Mouse (Mus musculus) kidney, embryonic 14.5 days (tissue): Measurements from ENCODE around the gene Id2. TPM values are rescaled to one million over a fixed set of nuclear protein-coding genes. Genes with fewer than 3 reads are reported as not detected.

Source experiments
- ATAC-seq: fragments of 200-750 bp; cut with Nextera tagmentation; 2 replicates; pipeline ENCODE4 v1.8.0; 2017; ENCODE audit warnings: moderate number of reproducible peaks, mild to moderate bottlenecking, moderate TSS enrichment, moderate library complexity; ENCODE audit not compliant: low FRiP score, low TSS enrichment
- H3K27ac ChIP-seq: fragments of 300-500 bp; sonication (generic); 2 replicates; pipeline ENCODE4 v1.5.1; 2014; ENCODE audit warnings: low read depth, mild to moderate bottlenecking, low read length, moderate library complexity, mixed read lengths
- H3K27me3 ChIP-seq: fragments of 300-500 bp; sonication (generic); 2 replicates; pipeline ENCODE4 v1.6.1; 2014; ENCODE audit warnings: mild to moderate bottlenecking, low read length; ENCODE audit not compliant: control insufficient read depth, insufficient read depth
- H3K36me3 ChIP-seq: fragments of 300-500 bp; sonication (generic); 2 replicates; pipeline ENCODE4 v1.6.1; 2014; ENCODE audit warnings: low read length, mixed read lengths; ENCODE audit not compliant: control insufficient read depth, insufficient read depth
- H3K4me1 ChIP-seq: fragments of 300-500 bp; sonication (generic); 2 replicates; pipeline ENCODE4 v1.6.1; 2014; ENCODE audit warnings: low read length, mixed read lengths; ENCODE audit not compliant: control insufficient read depth, insufficient read depth
- H3K4me2 ChIP-seq: fragments of 300-500 bp; sonication (generic); replicated peaks from 2 replicates; pipeline ENCODE4 v1.6.1; 2014; ENCODE audit warnings: low read depth, mild to moderate bottlenecking, low read length
- H3K4me3 ChIP-seq: fragments of 300-500 bp; sonication (generic); 2 replicates; pipeline ENCODE4 v1.5.1; 2014; ENCODE audit warnings: mild to moderate bottlenecking, low read length
- H3K9ac ChIP-seq: fragments of 300-500 bp; sonication (generic); 2 replicates; pipeline ENCODE4 v1.6.1; 2014; ENCODE audit warnings: low read depth, mild to moderate bottlenecking, low read length, moderate library complexity
- H3K9me3 ChIP-seq: fragments of 300-500 bp; sonication (generic); 2 replicates; pipeline ENCODE4 v1.6.1; 2016; ENCODE audit warnings: low read length; ENCODE audit not compliant: control insufficient read depth
- WGBS: fragments of 180-500 bp; shearing (Covaris S2); extraction: QIAGEN DNeasy Blood & Tissue Kit; methylation state at CpG from one replicate; pipeline ENCODE4 v1.1.7; 2014; 5-methylcytosine and 5-hydroxymethylcytosine counted together
- polyA plus RNA-seq: library from polyadenylated mRNA; unstranded; fragments of >200 nt; fragmentation: Nextera tagmentation; extraction: Ambion mirVana; gene quantifications from 2 replicates; pipeline ENCODE4 v1.2.1, GENCODE M21; 2014

Gene Id2
- polyA plus RNA-seq, 1 experiment from 2014 or later, result 577 TPM

- Histone ChIP-seq H3K4me3 (no peak overlapping the region), H3K9ac (no peak overlapping the region), H3K27ac (no peak overlapping the region), H3K27me3 (no peaks in the 10 kb centered on the region), H3K36me3 (no peaks in the 10 kb centered on the region), H3K9me3 (no peaks in the 10 kb centered on the region), H3K4me2 (no peak overlapping the region), H3K4me1 (0 out of 2 replicates have a peak, but pooled peaks cover 3% of the 10 kb centered on the region)
- ATAC-seq, result no peak
- 79% methylated on average over 2 of the region's 2 CpGs for WGBS
Measured at GRCm38 (mm10) chr12:25113357-25113756, 16.4 kb upstream of the Id2 start.

GRCm38 (mm10) chr12:25112806-25113205 is 15.9 kb upstream of the Id2 start:
- no peak overlapping the region for H3K4me2 ChIP-seq
- 0 out of 2 replicates have a peak, but pooled peaks cover 3% of the 10 kb centered on the region for H3K4me1 ChIP-seq
- no peaks in the 10 kb centered on the region for H3K36me3 ChIP-seq
- H3K27me3 ChIP-seq, result no peaks in the 10 kb centered on the region
- H3K4me3 ChIP-seq, result no peak overlapping the region
- H3K27ac ChIP-seq, result no peak overlapping the region
- H3K9ac ChIP-seq, result no peak overlapping the region
- ATAC-seq, result no peak
- 93% methylated on average over 2 of the region's 2 CpGs for WGBS
- no peaks in the 10 kb centered on the region for H3K9me3 ChIP-seq

GRCm38 (mm10) chr12:25110682-25111078 is 13.7 kb upstream of the Id2 start:
- Histone ChIP-seq H3K4me3 (no peak overlapping the region), H3K4me1 (0 out of 2 replicates have a peak, but pooled peaks cover 9% of the 10 kb centered on the region), H3K9ac (no peak overlapping the region), H3K4me2 (no peak overlapping the region), H3K27me3 (no peaks in the 10 kb centered on the region), H3K36me3 (no peaks in the 10 kb centered on the region), H3K27ac (no peak overlapping the region), H3K9me3 (no peaks in the 10 kb centered on the region)
- ATAC-seq, result no peak
- WGBS, result 63% methylated on average over 7 of the region's 7 CpGs

- Histone ChIP-seq H3K4me3 (no peak overlapping the region), H3K27me3 (no peaks in the 10 kb centered on the region), H3K9ac (no peak overlapping the region), H3K4me1 (0 out of 2 replicates have a peak, but pooled peaks cover 9% of the 10 kb centered on the region), H3K36me3 (no peaks in the 10 kb centered on the region), H3K9me3 (no peaks in the 10 kb centered on the region), H3K4me2 (no peak overlapping the region), H3K27ac (no peak overlapping the region)
- no peak for ATAC-seq
- 63% methylated on average over 7 of the region's 7 CpGs for WGBS
Measured at GRCm38 (mm10) chr12:25109971-25110681, 13.2 kb upstream of the Id2 start.

GRCm38 (mm10) chr12:25108865-25109264 is 11.9 kb upstream of the Id2 start:
- ATAC-seq, result no peak
- Histone ChIP-seq H3K27me3 (no peaks in the 10 kb centered on the region), H3K9ac (no peak overlapping the region), H3K9me3 (no peaks in the 10 kb centered on the region), H3K4me3 (no peak overlapping the region), H3K27ac (no peak overlapping the region), H3K4me2 (no peak overlapping the region), H3K36me3 (no peaks in the 10 kb centered on the region), H3K4me1 (0 out of 2 replicates have a peak, but pooled peaks cover 9% of the 10 kb centered on the region)
- 69% methylated on average over 2 of the region's 2 CpGs for WGBS

- Histone ChIP-seq H3K36me3 (no peaks in the 10 kb centered on the region), H3K9ac (no peak overlapping the region), H3K4me3 (no peak overlapping the region), H3K9me3 (no peaks in the 10 kb centered on the region), H3K4me2 (no peak overlapping the region), H3K27me3 (no peaks in the 10 kb centered on the region), H3K4me1 (peaks cover 17% of the 10 kb centered on the region), H3K27ac (no peak overlapping the region)
- ATAC-seq, result no peak
Measured at GRCm38 (mm10) chr12:25104541-25104940, 7.6 kb upstream of the Id2 start.

- Histone ChIP-seq H3K4me1 (peaks cover 17% of the 10 kb centered on the region), H3K9me3 (no peaks in the 10 kb centered on the region), H3K9ac (no peak overlapping the region), H3K4me3 (no peak overlapping the region), H3K27me3 (no peaks in the 10 kb centered on the region), H3K27ac (no peak overlapping the region), H3K36me3 (no peaks in the 10 kb centered on the region), H3K4me2 (no peak overlapping the region)
- WGBS, result 46% methylated on average over 6 of the region's 6 CpGs
- ATAC-seq, result no peak
Measured at GRCm38 (mm10) chr12:25103911-25104310, 7.0 kb upstream of the Id2 start.

- H3K9me3 ChIP-seq, result no peaks in the 10 kb centered on the region
- peak overlapping the region; percentile 74; the same call in 1 of the 2 replicates for H3K9ac ChIP-seq
- no peaks in the 10 kb centered on the region for H3K27me3 ChIP-seq
Measured at GRCm38 (mm10) chr12:25101389-25101788, 4.4 kb upstream of the Id2 start.

GRCm38 (mm10) chr12:25100411-25101217 is 3.7 kb upstream of the Id2 start:
- no peak for ATAC-seq
- under 1% methylated on average over 57 of the region's 59 CpGs for WGBS

More at GRCm38 (mm10) chr12:25101389-25101788, 4.4 kb upstream of the Id2 start:
- ATAC-seq, result no peak
- H3K4me3 ChIP-seq, result peak overlapping the region; percentile 44; the same call in 1 of the 2 replicates
- peak overlapping the region; percentile 98 for H3K27ac ChIP-seq
- H3K4me2 ChIP-seq, result peak overlapping the region; percentile 79
- H3K36me3 ChIP-seq, result no peaks in the 10 kb centered on the region
- WGBS, result 18% methylated on average over 5 of the region's 5 CpGs
- peaks cover 30% of the 10 kb centered on the region for H3K4me1 ChIP-seq

More at GRCm38 (mm10) chr12:25100411-25101217, 3.7 kb upstream of the Id2 start:
- no peaks in the 10 kb centered on the region for H3K9me3 ChIP-seq
- peak overlapping the region; percentile 74 for H3K9ac ChIP-seq
- H3K4me2 ChIP-seq, result peak overlapping the region; percentile 79
- H3K4me3 ChIP-seq, result peak overlapping the region; percentile 44
- no peaks in the 10 kb centered on the region for H3K36me3 ChIP-seq
- peak overlapping the region; percentile 98 for H3K27ac ChIP-seq
- H3K27me3 ChIP-seq, result no peaks in the 10 kb centered on the region
- H3K4me1 ChIP-seq, result peaks cover 30% of the 10 kb centered on the region
